Comparison of ENCODE assay signal across 16 mouse cellular contexts in the genomic region with DNA sequence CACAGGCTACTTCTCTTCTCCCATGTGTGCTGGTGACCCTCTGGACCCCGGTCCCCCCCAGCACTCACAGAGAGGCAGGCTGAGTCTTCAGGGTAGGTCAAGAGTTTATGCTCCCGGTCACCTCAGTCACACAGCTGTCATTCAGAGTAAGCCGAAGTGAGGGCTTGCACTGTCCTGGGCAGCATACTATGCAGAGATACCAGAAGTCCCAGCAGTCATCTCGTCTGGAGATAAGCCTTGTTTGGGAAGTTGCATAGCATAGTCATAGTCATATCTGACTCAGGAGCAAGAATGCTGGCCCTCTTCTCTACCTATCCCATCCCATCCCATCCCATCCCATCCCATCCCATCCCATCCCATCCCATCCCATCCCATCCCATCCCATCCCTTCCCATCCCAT.
"Had no signal": no experiment of that assay in that cellular context is flagged by ENCODE, and none has a peak within 500 bp of the region (broad histone marks: within the 10 kb centered on the region; RNA-seq: fewer than 3 reads in every experiment).

No protein-coding gene starts in this region.

- H3K27me3 ChIP-seq: limb, embryonic 13.5 days; midbrain, embryonic 13.5 days; neural tube, embryonic 13.5 days had no signal

- H3K4me3 ChIP-seq: layer of hippocampus, adult 2 months; limb, embryonic 10.5 days; limb, embryonic 13.5 days; midbrain, embryonic 10.5 days; midbrain, embryonic 13.5 days; myocyte; neural tube, embryonic 13.5 days had no signal

- ATAC-seq: intestine, postnatal 0 days; midbrain, embryonic 13.5 days; midbrain, embryonic 16.5 days had no signal

- H3K36me3 ChIP-seq: limb, embryonic 10.5 days; limb, embryonic 13.5 days; midbrain, embryonic 10.5 days; midbrain, embryonic 13.5 days; neural tube, embryonic 13.5 days had no signal

- DNase-seq: kidney, adult 2 months; kidney, postnatal 25 days; layer of hippocampus, adult 9-11 months; lung, adult 2 months; thymus, adult 18-20 months; thymus, postnatal 36 days had no signal

- H3K9me3 ChIP-seq: limb, embryonic 10.5 days; limb, embryonic 13.5 days; midbrain, embryonic 10.5 days; midbrain, embryonic 13.5 days; neural tube, embryonic 13.5 days had no signal

- H3K4me1 ChIP-seq: midbrain, embryonic 13.5 days had no signal

- H3K27ac ChIP-seq: kidney, postnatal 0 days; layer of hippocampus, adult 2 months; limb, embryonic 10.5 days; limb, embryonic 13.5 days; midbrain, embryonic 10.5 days; midbrain, embryonic 13.5 days; neural tube, embryonic 13.5 days had no signal

- H3K4me2 ChIP-seq: limb, embryonic 13.5 days; midbrain, embryonic 13.5 days; neural tube, embryonic 13.5 days had no signal

- H3K9ac ChIP-seq: limb, embryonic 13.5 days; midbrain, embryonic 13.5 days; neural tube, embryonic 13.5 days had no signal
